Mouse (Mus musculus) embryonic fibroblast, embryonic 13.5 days (primary cell): ENCODE results near the gene Prpf38a. TPM values are rescaled to one million over a fixed set of nuclear protein-coding genes. Genes with fewer than 3 reads are reported as not detected.

Experiments
- H3K27ac ChIP-seq: 2 replicates; pipeline ENCODE4 v1.5.1; 2012; ENCODE audit warnings: low read length, control low read depth, inconsistent platforms; ENCODE audit not compliant: insufficient read depth
- H3K4me1 ChIP-seq: 2 replicates; pipeline ENCODE4 v1.6.1; 2011; ENCODE audit warnings: low read length; ENCODE audit not compliant: control insufficient read depth, insufficient read depth
- H3K4me3 ChIP-seq: 2 replicates; pipeline ENCODE4 v1.5.1; 2011; ENCODE audit warnings: mild to moderate bottlenecking, control low read depth, low read length; ENCODE audit not compliant: insufficient read depth
- CTCF ChIP-seq: IDR thresholded peaks from 2 replicates; pipeline ENCODE4 v1.5.1; 2011; ENCODE audit warnings: mild to moderate bottlenecking, control low read depth, low read length, moderate library complexity, borderline replicate concordance; ENCODE audit not compliant: insufficient read depth
- POLR2A ChIP-seq: IDR thresholded peaks from 2 replicates; pipeline ENCODE4 v1.6.1; 2011; ENCODE audit warnings: low read depth, mild to moderate bottlenecking, control low read depth, low read length, moderate library complexity
- polyA plus RNA-seq: library from polyadenylated mRNA; stranded (reverse); fragments of >200 nt; gene quantifications from 2 replicates; pipeline ENCODE4 v1.2.4, GENCODE M21; 2011; ENCODE audit warnings: low read depth; ENCODE audit not compliant: missing spikeins, insufficient read length

Gene Prpf38a
- 51.5 and 62.1 TPM in 2 replicates for polyA plus RNA-seq

DNA sequence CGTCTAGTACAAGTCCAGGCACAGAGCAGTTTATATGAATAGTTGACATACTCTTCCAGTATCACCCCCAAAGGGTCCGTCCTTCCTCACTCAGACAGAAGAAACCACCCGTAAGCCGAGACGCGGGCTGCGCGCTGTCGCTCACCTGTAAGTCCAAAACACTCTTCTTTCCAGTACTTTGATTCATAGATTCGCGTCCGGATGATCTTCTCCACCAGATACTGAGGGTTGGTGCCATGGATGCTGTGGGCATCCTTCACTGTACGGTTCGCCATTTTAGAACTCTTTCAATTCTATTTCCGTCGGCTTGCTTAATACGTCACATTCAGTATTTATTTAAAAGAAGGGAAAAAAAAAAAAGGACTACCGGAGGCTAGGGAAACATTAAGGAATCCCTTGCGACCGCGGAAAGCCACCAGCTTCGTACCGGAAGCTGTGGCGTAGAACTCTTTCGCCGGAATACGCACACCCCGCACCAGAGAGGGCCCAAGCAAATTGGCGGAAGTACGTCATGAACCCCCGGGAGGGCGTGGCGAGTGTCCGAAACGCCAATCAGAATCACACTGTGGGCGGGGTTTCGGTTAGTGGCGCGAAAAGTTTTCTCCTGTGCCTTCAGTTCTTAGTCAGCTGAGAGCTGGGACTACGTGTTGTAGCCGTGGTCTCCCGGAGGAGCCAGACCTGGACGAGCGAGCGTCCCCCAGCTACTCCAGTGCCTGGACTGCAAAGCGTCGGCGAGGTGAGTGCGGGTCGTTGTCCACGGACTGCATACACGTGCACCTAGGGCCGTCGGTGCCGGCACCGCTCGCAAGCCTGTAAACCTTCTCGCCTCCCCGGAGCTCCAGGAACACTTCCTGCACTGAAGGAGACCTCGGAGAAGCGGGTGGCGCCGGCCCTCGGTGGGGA lies at the start of gene Prpf38a, which contains the start of gene Orc1:
TSS of gene Prpf38a (minus strand) at position 497 of the 903 bp plus-strand sequence.
TSS of gene Orc1 (plus strand) at position 584 of the 903 bp plus-strand sequence.
- Histone ChIP-seq H3K4me1 (peaks cover 2% of the 10 kb centered on the region; the same call in 1 of the 2 replicates), H3K4me3 (peak within 1 kb of the TSS; percentile 97), H3K27ac (peak within 1 kb of the TSS; percentile 62)
- TF ChIP-seq POLR2A, result peak; percentile 84
- TF ChIP-seq CTCF, result no peak

DNA sequence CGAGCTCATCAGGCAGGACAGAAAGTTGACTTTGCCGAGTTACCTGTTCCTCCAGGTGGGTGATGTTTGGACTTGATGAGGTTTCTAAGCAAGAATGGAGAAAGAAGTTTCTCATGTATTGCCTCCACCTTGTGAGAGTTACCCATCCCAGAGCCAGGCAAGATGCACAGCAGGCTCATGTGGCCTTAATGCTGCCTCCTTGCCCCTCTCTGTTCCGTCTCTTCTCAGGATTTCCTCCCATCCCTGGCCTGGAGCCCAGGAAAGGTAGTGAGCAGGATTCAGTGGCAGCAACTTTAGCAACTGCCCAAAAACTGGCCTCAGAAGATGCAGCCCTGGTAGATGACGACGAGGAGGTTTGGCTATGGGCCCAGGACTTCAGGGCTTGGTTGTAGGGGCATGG lies 47.9 kb upstream of the Prpf38a start:
- Histone ChIP-seq H3K27ac (no peak overlapping the region), H3K4me3 (no peak overlapping the region), H3K4me1 (no peaks in the 10 kb centered on the region)
- TF ChIP-seq POLR2A, result no peak

DNA sequence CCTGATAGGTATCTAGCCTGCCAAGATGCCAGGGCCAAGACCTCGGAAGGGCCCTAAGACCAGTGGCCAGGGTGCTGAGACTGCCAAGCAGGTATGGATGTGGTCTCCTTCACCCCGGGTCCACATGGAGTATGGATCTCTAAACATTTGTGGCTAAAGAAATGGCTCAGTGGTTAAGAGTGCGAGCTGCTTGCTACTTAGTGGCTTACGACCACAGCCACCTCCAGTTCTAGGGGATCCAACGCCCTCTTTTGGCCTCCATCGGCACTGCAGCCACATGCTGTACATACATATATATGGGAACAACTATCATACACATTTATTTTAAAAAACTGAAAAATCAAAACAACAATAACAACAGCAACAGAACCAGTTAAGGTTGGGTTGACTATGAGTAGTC lies 42.4 kb upstream of the Prpf38a start:
- no peak overlapping the region for H3K27ac ChIP-seq
- peaks cover 6% of the 10 kb centered on the region; the same call in 1 of the 2 replicates for H3K4me1 ChIP-seq
- no peak for TF ChIP-seq POLR2A
- TF ChIP-seq CTCF, result no peak
- no peak overlapping the region for H3K4me3 ChIP-seq

DNA sequence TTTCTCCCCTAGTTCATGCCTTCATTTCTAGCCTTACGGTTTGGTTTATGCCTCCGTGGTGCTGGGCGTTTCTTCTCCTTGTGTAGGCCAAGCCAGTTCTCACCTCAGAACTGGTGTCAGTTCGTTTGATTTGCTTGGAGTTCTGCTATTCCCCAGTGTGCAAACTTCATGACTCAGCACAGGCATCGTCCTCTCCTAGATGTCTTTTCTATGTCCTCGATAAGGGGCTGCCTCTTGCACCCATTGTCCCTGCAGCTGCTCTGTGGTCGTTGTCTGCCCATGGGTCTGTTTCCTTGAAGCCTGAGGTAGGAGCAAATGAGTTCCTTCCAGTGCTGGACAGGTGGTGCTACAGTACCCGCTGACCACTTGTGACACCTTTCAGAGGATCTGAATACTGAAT lies 41.4 kb upstream of the Prpf38a start:
- peak overlapping the region; percentile 71 for H3K27ac ChIP-seq
- peak overlapping the region; percentile 92 for H3K4me3 ChIP-seq
- H3K4me1 ChIP-seq, result peaks cover 6% of the 10 kb centered on the region; the same call in 1 of the 2 replicates
- TF ChIP-seq POLR2A (no peak), CTCF (no peak)

DNA sequence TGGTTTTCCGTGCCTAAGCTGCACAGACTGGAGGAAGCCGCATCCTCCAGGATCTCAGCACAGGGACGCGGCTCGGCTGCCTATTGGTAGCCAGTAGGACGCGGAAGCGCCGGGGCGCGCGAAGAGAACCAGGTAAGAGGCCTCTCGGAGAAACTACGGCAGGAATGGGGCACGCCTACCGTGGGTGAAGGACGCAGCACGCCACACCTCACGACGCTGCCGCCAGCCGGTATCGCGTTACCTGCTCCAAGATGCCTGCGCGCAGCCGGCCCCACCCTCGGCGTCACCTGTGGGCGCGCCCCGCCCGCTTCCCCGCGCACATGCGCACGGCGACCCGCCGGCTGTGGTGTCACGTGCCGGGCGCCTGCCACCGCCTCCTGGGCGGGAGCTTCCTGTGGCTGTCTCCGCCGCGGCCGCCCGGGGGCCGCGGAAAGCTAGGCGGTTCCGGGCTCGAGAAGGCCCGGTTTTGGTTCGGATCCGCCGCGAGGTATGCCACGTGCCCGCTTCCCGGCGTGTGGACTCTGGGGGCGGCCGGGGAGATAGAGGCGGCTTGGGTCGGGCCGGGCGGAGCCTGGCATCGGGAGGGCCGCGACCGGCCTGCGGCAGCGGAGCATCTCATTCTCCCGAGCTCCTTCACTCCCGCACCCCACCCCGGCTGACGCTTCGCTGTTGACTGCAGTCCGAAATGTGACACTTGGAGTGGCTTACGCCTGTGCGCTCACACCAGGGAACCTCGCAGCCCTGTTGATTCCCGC lies 40.6 kb upstream of the Prpf38a start, which contains the start of gene Cc2d1b:
TSS of gene Cc2d1b (plus strand) at position 354 of the 755 bp plus-strand sequence.
- Histone ChIP-seq H3K4me3 (peak within 1 kb of the TSS; percentile 92), H3K27ac (peak within 1 kb of the TSS; percentile 71), H3K4me1 (peaks cover 6% of the 10 kb centered on the region; the same call in 1 of the 2 replicates)
- no peak for TF ChIP-seq CTCF
- TF ChIP-seq POLR2A, result peak; percentile 77

DNA sequence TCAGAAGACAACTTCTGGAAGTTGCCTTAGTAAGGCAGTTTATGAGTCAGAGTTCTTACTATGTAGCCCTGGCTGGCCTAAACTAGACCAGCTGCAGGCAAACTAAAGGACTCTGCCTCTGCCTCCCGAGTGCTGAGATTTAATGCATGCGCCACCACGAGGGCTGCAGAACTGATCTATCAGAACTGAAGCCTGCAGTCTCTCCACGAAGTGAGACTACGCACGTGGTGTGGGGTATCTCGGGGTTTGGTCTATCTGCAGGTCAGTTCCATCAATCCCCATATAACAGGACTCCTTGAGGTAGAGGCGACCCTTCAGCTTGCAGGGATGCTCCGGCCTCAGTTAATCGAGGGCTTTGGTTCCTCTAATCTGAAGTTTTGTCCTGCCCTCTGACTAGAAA lies 40.0 kb upstream of the Prpf38a start:
- H3K27ac ChIP-seq, result peak overlapping the region; percentile 65
- peak overlapping the region; percentile 92 for H3K4me3 ChIP-seq
- peaks cover 6% of the 10 kb centered on the region; the same call in 1 of the 2 replicates for H3K4me1 ChIP-seq
- TF ChIP-seq POLR2A (peak; percentile 36; the same call in 1 of the 2 replicates), CTCF (no peak)

DNA sequence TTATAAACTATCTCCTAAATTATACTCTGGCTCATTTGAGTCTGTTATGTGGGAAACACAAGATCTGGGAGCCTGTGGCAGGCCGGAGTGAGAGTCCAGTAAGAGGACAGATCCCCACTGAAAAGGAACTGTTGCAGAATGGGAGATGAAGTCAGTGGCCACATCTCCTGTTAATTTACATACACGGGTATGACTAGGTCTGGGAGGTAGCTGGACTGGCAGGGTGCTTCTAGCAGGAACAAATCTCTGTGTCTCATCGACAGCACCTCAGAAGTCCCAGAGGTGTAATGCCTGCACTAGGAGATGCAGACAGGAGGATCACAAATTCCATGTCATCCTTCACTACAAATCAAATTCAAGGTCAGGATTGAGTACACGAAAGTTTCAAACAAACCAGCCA lies 39.5 kb upstream of the Prpf38a start:
- H3K4me3 ChIP-seq, result peak overlapping the region; percentile 92
- H3K27ac ChIP-seq, result peak overlapping the region; percentile 65
- H3K4me1 ChIP-seq, result peaks cover 6% of the 10 kb centered on the region; the same call in 1 of the 2 replicates
- TF ChIP-seq CTCF (no peak), POLR2A (no peak)

DNA sequence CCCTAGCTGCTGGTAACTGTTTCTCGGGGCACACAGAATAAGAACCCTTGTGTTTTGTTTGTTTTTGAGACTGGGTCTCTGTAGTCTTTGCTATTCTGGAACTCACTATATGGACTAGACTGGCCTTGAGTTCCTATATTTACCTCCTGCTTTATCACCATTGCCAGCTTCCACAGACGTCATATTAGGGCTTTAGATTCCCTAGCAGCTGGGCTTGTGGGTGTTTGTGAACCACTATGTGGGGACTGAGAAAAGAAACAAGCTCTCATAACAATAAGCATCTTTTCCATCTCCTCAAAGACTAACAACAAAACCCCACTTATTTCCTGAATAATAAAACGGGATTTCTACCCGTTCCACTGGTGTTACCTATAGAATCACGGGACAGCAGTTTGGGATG lies 31.8 kb upstream of the Prpf38a start:
- Histone ChIP-seq H3K4me1 (no peaks in the 10 kb centered on the region), H3K27ac (no peak overlapping the region), H3K4me3 (no peak overlapping the region)
- TF ChIP-seq CTCF (no peak), POLR2A (no peak)

DNA sequence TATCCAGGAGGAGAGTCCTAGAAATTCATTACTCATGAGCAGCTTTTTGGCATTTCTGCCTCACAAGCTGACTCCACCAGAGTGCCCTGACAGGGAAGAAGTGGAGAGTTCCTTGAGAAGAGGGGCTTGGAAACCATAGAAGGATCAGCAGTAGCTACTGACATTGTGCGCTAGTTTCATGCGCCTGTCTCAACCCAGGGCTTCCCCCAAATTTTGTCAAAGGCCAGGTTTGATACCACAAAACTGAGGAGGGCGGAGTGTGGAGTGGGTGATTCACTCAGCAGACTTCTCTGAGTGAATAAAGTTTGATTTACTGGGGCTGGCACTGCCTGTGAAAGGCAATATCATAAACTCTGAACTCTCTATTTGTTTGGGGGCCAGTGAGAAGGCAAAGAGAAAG lies 29.5 kb upstream of the Prpf38a start:
- H3K4me3 ChIP-seq, result no peak overlapping the region
- TF ChIP-seq CTCF (no peak), POLR2A (no peak)
- no peaks in the 10 kb centered on the region for H3K4me1 ChIP-seq
- peak overlapping the region; percentile 35; the same call in 1 of the 2 replicates for H3K27ac ChIP-seq

DNA sequence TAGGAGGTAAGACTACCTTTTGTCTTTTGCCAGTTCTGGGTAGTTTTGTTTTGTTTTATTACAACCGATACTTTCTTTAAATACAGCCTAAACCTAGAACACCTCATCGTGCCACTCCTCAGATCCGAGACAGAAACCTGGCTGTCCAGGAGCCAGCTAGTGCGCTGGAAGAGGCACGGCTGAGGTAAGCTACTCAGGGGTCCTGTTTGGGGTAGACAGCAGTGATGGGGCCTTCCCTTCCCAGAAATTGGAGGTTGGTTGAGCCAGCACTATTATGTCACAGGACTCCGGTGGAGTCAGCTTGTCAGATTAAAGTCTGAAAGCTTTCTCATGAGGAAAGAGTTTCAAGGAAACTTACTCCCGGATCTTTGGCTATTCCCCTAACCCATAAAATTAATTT lies 22.7 kb upstream of the Prpf38a start:
- H3K4me1 ChIP-seq, result no peaks in the 10 kb centered on the region
- no peak overlapping the region for H3K27ac ChIP-seq
- H3K4me3 ChIP-seq, result no peak overlapping the region
- TF ChIP-seq POLR2A (no peak), CTCF (no peak)

DNA sequence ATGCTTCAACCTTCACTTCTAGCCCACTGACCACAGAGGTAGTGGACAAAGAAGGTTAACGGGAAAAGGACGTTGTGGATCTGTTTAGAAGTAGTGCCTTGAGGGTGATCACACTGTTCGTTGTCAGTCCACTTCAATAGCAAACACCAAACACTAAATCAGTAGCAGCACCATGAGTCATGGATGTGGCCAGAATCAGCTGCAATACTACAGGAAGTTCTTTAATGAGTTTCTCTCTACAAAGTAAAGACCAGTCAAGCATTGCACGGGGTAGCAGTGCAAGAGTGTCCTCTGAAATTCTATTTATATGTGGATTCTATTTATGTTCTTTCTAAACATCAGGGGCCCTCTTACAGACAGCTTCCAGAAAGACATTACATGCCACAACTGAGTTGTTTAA lies 19.2 kb upstream of the Prpf38a start:
- H3K4me1 ChIP-seq, result no peaks in the 10 kb centered on the region
- TF ChIP-seq CTCF (no peak), POLR2A (no peak)
- no peak overlapping the region for H3K27ac ChIP-seq
- H3K4me3 ChIP-seq, result no peak overlapping the region
